Mouse (Mus musculus) heart, embryonic 13.5 days (tissue): ENCODE measurements around the gene Nmnat2. TPM values are rescaled to one million over a fixed set of nuclear protein-coding genes. Genes with fewer than 3 reads are reported as not detected.

Source experiments
- ATAC-seq: fragments of 200-750 bp; cut with Nextera tagmentation; 2 replicates; pipeline ENCODE4 v1.8.0; 2017; ENCODE audit warnings: moderate TSS enrichment; ENCODE audit not compliant: insufficient number of reproducible peaks, low FRiP score, low TSS enrichment; ENCODE audit errors: extremely low read depth
- H3K27ac ChIP-seq: fragments of 300-500 bp; sonication (generic); replicated peaks from 2 replicates; pipeline ENCODE4 v1.5.1; 2015; ENCODE audit warnings: moderate library complexity, mild to moderate bottlenecking, inconsistent platforms
- H3K27me3 ChIP-seq: fragments of 300-500 bp; sonication (generic); replicated peaks from 2 replicates; pipeline ENCODE4 v1.6.1; 2015; ENCODE audit warnings: mild to moderate bottlenecking, inconsistent platforms
- H3K36me3 ChIP-seq: fragments of 300-500 bp; sonication (generic); 2 replicates; pipeline ENCODE4 v1.6.1; 2015; ENCODE audit warnings: mild to moderate bottlenecking, inconsistent platforms
- H3K4me1 ChIP-seq: fragments of 300-500 bp; sonication (generic); 2 replicates; pipeline ENCODE4 v1.6.1; 2015; ENCODE audit warnings: inconsistent platforms
- H3K4me2 ChIP-seq: fragments of 300-500 bp; sonication (generic); 2 replicates; pipeline ENCODE4 v1.6.1; 2015; ENCODE audit warnings: inconsistent platforms, mild to moderate bottlenecking, moderate library complexity
- H3K4me3 ChIP-seq: fragments of 300-500 bp; sonication (generic); 2 replicates; pipeline ENCODE4 v1.5.1; 2015; ENCODE audit warnings: moderate library complexity, mild to moderate bottlenecking, inconsistent platforms
- H3K9ac ChIP-seq: fragments of 300-500 bp; sonication (generic); 2 replicates; pipeline ENCODE4 v1.6.1; 2015; ENCODE audit warnings: inconsistent platforms, mild to moderate bottlenecking, moderate library complexity
- H3K9me3 ChIP-seq: fragments of 300-500 bp; sonication (generic); 2 replicates; pipeline ENCODE4 v1.6.1; 2016; ENCODE audit warnings: inconsistent platforms
- WGBS: fragments of 180-500 bp; shearing (Covaris S2); methylation state at CpG from one replicate; pipeline ENCODE4 v1.1.7; 2015; ENCODE audit warnings: mixed read lengths; 5-methylcytosine and 5-hydroxymethylcytosine counted together
- polyA plus RNA-seq: library from polyadenylated mRNA; unstranded; fragments of >200 nt; fragmentation: Nextera tagmentation; extraction: Ambion mirVana; gene quantifications from 2 replicates; pipeline ENCODE4 v1.2.1, GENCODE M21; 2015

Nmnat2 gene
- polyA plus RNA-seq, 1 experiment from 2014 or later = 0.75 TPM

GRCm38 (mm10) chr1:153129992-153130713 is 175.4 kb downstream of the Nmnat2 start:
- Histone ChIP-seq H3K27me3 (no peaks in the 10 kb centered on the region), H3K27ac (peak overlapping the region; percentile 81), H3K9me3 (no peaks in the 10 kb centered on the region), H3K9ac (no peak overlapping the region; the same call in 1 of the 2 replicates), H3K4me2 (peak overlapping the region; percentile 7; the same call in 1 of the 2 replicates), H3K4me3 (no peak overlapping the region), H3K36me3 (no peaks in the 10 kb centered on the region), H3K4me1 (peaks cover 77% of the 10 kb centered on the region)
- no peak for ATAC-seq
- 52% methylated on average over 11 of the region's 11 CpGs for WGBS

- peak overlapping the region; percentile 94 for H3K27ac ChIP-seq
- H3K36me3 ChIP-seq = no peaks in the 10 kb centered on the region
- peak overlapping the region; percentile 34 for H3K4me2 ChIP-seq
- ATAC-seq = no peak
- H3K27me3 ChIP-seq = no peaks in the 10 kb centered on the region
- 12% methylated on average over 9 of the region's 9 CpGs for WGBS
- H3K9ac ChIP-seq = peak overlapping the region; percentile 67
- no peak overlapping the region for H3K4me3 ChIP-seq
- no peaks in the 10 kb centered on the region for H3K9me3 ChIP-seq
- peaks cover 67% of the 10 kb centered on the region for H3K4me1 ChIP-seq
Measured at GRCm38 (mm10) chr1:153133865-153134781, 179.3 kb downstream of the Nmnat2 start.

- no peak for ATAC-seq
- 54% methylated on average over 13 of the region's 13 CpGs for WGBS
- H3K4me2 ChIP-seq = no peak overlapping the region
- no peaks in the 10 kb centered on the region for H3K27me3 ChIP-seq
- H3K4me1 ChIP-seq = peaks cover 66% of the 10 kb centered on the region
- no peak overlapping the region for H3K27ac ChIP-seq
- no peaks in the 10 kb centered on the region for H3K9me3 ChIP-seq
- H3K36me3 ChIP-seq = no peaks in the 10 kb centered on the region
- H3K9ac ChIP-seq = no peak overlapping the region
- H3K4me3 ChIP-seq = no peak overlapping the region
Measured at GRCm38 (mm10) chr1:153136647-153137046, 181.9 kb downstream of the Nmnat2 start.

- Histone ChIP-seq H3K4me2 (no peak overlapping the region), H3K4me3 (no peak overlapping the region), H3K27me3 (no peaks in the 10 kb centered on the region), H3K4me1 (peaks cover 56% of the 10 kb centered on the region), H3K9me3 (no peaks in the 10 kb centered on the region), H3K9ac (no peak overlapping the region), H3K36me3 (no peaks in the 10 kb centered on the region), H3K27ac (no peak overlapping the region)
- ATAC-seq = no peak
- WGBS = 82% methylated on average over 5 of the region's 5 CpGs
Measured at GRCm38 (mm10) chr1:153138486-153138885, 183.7 kb downstream of the Nmnat2 start.

GRCm38 (mm10) chr1:153139635-153140034 is 184.8 kb downstream of the Nmnat2 start:
- 0 out of 2 replicates have a peak overlapping the region, but pooled peaks have one; percentile 15 for H3K27ac ChIP-seq
- 28% methylated on average over 7 of the region's 7 CpGs for whole genome bisulfite sequencing
- no peaks in the 10 kb centered on the region for H3K9me3 ChIP-seq
- H3K4me3 ChIP-seq = no peak overlapping the region
- no peak overlapping the region for H3K4me2 ChIP-seq
- no peak for ATAC-seq
- H3K27me3 ChIP-seq = no peaks in the 10 kb centered on the region
- H3K9ac ChIP-seq = peak overlapping the region; percentile 20; the same call in 1 of the 2 replicates
- peaks cover 44% of the 10 kb centered on the region for H3K4me1 ChIP-seq
- no peaks in the 10 kb centered on the region for H3K36me3 ChIP-seq

- Histone ChIP-seq H3K9ac (peak overlapping the region; percentile 20; the same call in 1 of the 2 replicates), H3K27me3 (no peaks in the 10 kb centered on the region), H3K4me3 (no peak overlapping the region), H3K4me1 (peaks cover 38% of the 10 kb centered on the region), H3K4me2 (no peak overlapping the region), H3K36me3 (no peaks in the 10 kb centered on the region), H3K9me3 (no peaks in the 10 kb centered on the region), H3K27ac (0 out of 2 replicates have a peak overlapping the region, but pooled peaks have one; percentile 30)
- ATAC-seq = no peak
- WGBS = 70% methylated on average over 11 of the region's 11 CpGs
Measured at GRCm38 (mm10) chr1:153140265-153140664, 185.5 kb downstream of the Nmnat2 start.

GRCm38 (mm10) chr1:153140747-153141228 is 186.0 kb downstream of the Nmnat2 start:
- ATAC-seq = no peak
- Histone ChIP-seq H3K36me3 (no peaks in the 10 kb centered on the region), H3K9ac (no peak overlapping the region; the same call in 1 of the 2 replicates), H3K27ac (0 out of 2 replicates have a peak overlapping the region, but pooled peaks have one; percentile 30), H3K9me3 (no peaks in the 10 kb centered on the region), H3K4me2 (no peak overlapping the region), H3K4me3 (no peak overlapping the region), H3K4me1 (peaks cover 37% of the 10 kb centered on the region), H3K27me3 (no peaks in the 10 kb centered on the region)
- 14% methylated on average over 8 of the region's 8 CpGs for WGBS

GRCm38 (mm10) chr1:153144021-153144420 is 189.2 kb downstream of the Nmnat2 start:
- H3K4me2 ChIP-seq = no peak overlapping the region
- peaks cover 7% of the 10 kb centered on the region; the same call in 1 of the 2 replicates for H3K36me3 ChIP-seq
- no peak for ATAC-seq
- H3K4me1 ChIP-seq = peaks cover 22% of the 10 kb centered on the region
- no peaks in the 10 kb centered on the region for H3K27me3 ChIP-seq
- H3K9me3 ChIP-seq = no peaks in the 10 kb centered on the region
- H3K9ac ChIP-seq = no peak overlapping the region
- WGBS = 66% methylated on average over 11 of the region's 11 CpGs
- no peak overlapping the region for H3K27ac ChIP-seq
- no peak overlapping the region for H3K4me3 ChIP-seq

GRCm38 (mm10) chr1:153145791-153146190 is 191.0 kb downstream of the Nmnat2 start:
- WGBS = 66% methylated on average over 5 of the region's 5 CpGs
- no peak overlapping the region for H3K4me2 ChIP-seq
- ATAC-seq = no peak

GRCm38 (mm10) chr1:153152594-153152993 is 197.8 kb downstream of the Nmnat2 start:
- 43% methylated on average over 7 of the region's 7 CpGs for WGBS

More at GRCm38 (mm10) chr1:153145791-153146190, 191.0 kb downstream of the Nmnat2 start:
- H3K36me3 ChIP-seq = peaks cover 7% of the 10 kb centered on the region; the same call in 1 of the 2 replicates
- H3K27me3 ChIP-seq = no peaks in the 10 kb centered on the region
- no peak overlapping the region for H3K4me3 ChIP-seq
- H3K4me1 ChIP-seq = peaks cover 8% of the 10 kb centered on the region
- H3K9ac ChIP-seq = no peak overlapping the region
- no peak overlapping the region for H3K27ac ChIP-seq
- no peaks in the 10 kb centered on the region for H3K9me3 ChIP-seq

GRCm38 (mm10) chr1:153153619-153154137 is 198.9 kb downstream of the Nmnat2 start:
- H3K9me3 ChIP-seq = no peaks in the 10 kb centered on the region
- H3K27ac ChIP-seq = peak overlapping the region; percentile 63
- no peaks in the 10 kb centered on the region for H3K27me3 ChIP-seq
- H3K9ac ChIP-seq = no peak overlapping the region
- H3K4me2 ChIP-seq = no peak overlapping the region
- H3K4me3 ChIP-seq = no peak overlapping the region
- H3K36me3 ChIP-seq = no peaks in the 10 kb centered on the region
- ATAC-seq = no peak
- H3K4me1 ChIP-seq = peaks cover 36% of the 10 kb centered on the region
- WGBS = 56% methylated on average over 10 of the region's 10 CpGs

More at GRCm38 (mm10) chr1:153152594-153152993, 197.8 kb downstream of the Nmnat2 start:
- H3K27ac ChIP-seq = peak overlapping the region; percentile 63
- H3K4me3 ChIP-seq = no peak overlapping the region
- peaks cover 5% of the 10 kb centered on the region; the same call in 1 of the 2 replicates for H3K36me3 ChIP-seq
- H3K4me1 ChIP-seq = peaks cover 36% of the 10 kb centered on the region
- H3K9me3 ChIP-seq = no peaks in the 10 kb centered on the region
- ATAC-seq = no peak
- H3K9ac ChIP-seq = no peak overlapping the region
- no peaks in the 10 kb centered on the region for H3K27me3 ChIP-seq
- H3K4me2 ChIP-seq = no peak overlapping the region
